Mouse (Mus musculus): ENCODE results near the gene Pgf. TPM values are rescaled to one million over a fixed set of nuclear protein-coding genes. Genes with fewer than 3 reads are reported as not detected.

Gene Pgf
- polyA plus RNA-seq, 1 experiment from 2014 or later: 14.6 TPM

- Histone ChIP-seq H3K27ac (ENCODE audit: low read depth) (no peak overlapping the region), H3K4me2 (no peak overlapping the region), H3K4me3 (ENCODE audit: low read depth, low read length) (no peak overlapping the region), H3K36me3 (ENCODE audit: insufficient read depth) (no peaks in the 10 kb centered on the region), H3K27me3 (ENCODE audit: insufficient read depth, low read length) (no peaks in the 10 kb centered on the region), H3K4me1 (ENCODE audit: insufficient read depth) (peaks cover 11% of the 10 kb centered on the region), H3K9ac (no peak overlapping the region), H3K9me3 (ENCODE audit: low read depth, low read length) (no peaks in the 10 kb centered on the region)
- ATAC-seq (ENCODE audit: insufficient read depth): no peak
- TF ChIP-seq CTCF (IDR thresholded peaks at IDR 0.05; ENCODE audit: low read depth): no peak
- DNase-seq: no peak
- 84% methylated on average over 10 of the region's 10 CpGs for WGBS
These were observed 27.8 kb upstream of the Pgf start for GRCm38 (mm10) chr12:85205425-85205824.

DNA sequence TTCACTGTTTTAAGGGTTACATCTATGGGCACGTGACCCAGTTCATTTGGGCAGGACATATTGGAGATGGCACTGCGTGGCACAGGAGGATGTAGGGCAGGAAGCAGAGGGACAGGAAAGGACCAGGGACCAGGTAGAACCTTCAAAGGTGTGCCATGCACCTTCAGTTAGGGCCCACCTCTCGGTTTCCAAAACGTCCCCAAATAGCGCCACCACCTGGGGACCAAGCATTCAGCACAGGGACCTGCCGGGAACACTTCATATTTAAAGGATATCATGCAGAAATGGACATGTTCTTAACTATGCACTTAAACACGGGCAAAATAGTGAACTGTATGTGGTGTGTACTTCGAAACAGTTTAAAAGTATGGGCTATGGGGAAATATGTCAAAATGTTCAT is 26.5 kb upstream of the Pgf start:
- no peaks in the 10 kb centered on the region for H3K27me3 ChIP-seq (ENCODE audit: insufficient read depth, low read length)
- no peak overlapping the region for H3K4me3 ChIP-seq (ENCODE audit: low read depth, low read length)
- H3K36me3 ChIP-seq (ENCODE audit: insufficient read depth): no peaks in the 10 kb centered on the region
- peak; percentile 18; the same call in 1 of the 2 replicates for TF ChIP-seq CTCF (IDR thresholded peaks at IDR 0.05; ENCODE audit: low read depth)
- no peaks in the 10 kb centered on the region for H3K9me3 ChIP-seq (ENCODE audit: low read depth, low read length)
- H3K27ac ChIP-seq (ENCODE audit: low read depth): no peak overlapping the region
- WGBS: 53% methylated on average over 8 of the region's 8 CpGs
- no peak overlapping the region for H3K9ac ChIP-seq
- DNase-seq (no peak), ATAC-seq (ENCODE audit: insufficient read depth) (no peak)
- peaks cover 11% of the 10 kb centered on the region for H3K4me1 ChIP-seq (ENCODE audit: insufficient read depth)
- no peak overlapping the region for H3K4me2 ChIP-seq

DNA sequence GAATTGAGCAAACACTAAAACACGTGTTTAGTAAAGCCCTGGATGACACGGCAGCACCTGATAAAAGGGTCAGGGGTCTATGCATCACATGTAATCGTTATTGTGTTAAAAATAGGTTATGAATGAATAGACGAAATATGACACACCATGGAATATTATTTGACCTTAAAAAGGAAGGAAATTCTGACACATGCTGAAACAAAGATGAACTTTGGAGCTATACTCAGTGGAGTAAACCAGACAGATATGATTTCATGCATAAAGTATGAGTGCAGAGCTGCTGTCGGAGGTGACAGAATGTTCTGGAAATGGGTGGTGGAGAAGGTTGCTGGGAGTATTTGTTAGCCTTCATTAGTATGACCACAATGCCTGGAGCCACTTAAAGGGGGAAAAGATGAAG is 26.1 kb upstream of the Pgf start:
- H3K9me3 ChIP-seq (ENCODE audit: low read depth, low read length): no peaks in the 10 kb centered on the region
- H3K27me3 ChIP-seq (ENCODE audit: insufficient read depth, low read length): no peaks in the 10 kb centered on the region
- H3K36me3 ChIP-seq (ENCODE audit: insufficient read depth): no peaks in the 10 kb centered on the region
- no peak overlapping the region for H3K9ac ChIP-seq
- TF ChIP-seq CTCF (IDR thresholded peaks at IDR 0.05; ENCODE audit: low read depth): no peak
- WGBS: 58% methylated on average over 5 of the region's 5 CpGs
- peaks cover 11% of the 10 kb centered on the region for H3K4me1 ChIP-seq (ENCODE audit: insufficient read depth)
- DNase-seq (no peak), ATAC-seq (ENCODE audit: insufficient read depth) (no peak)
- H3K27ac ChIP-seq (ENCODE audit: low read depth): no peak overlapping the region
- H3K4me3 ChIP-seq (ENCODE audit: low read depth, low read length): no peak overlapping the region
- H3K4me2 ChIP-seq: no peak overlapping the region

GRCm38 (mm10) chr12:85202191-85202590 is 24.6 kb upstream of the Pgf start:
- no peak overlapping the region for H3K4me2 ChIP-seq
- H3K27ac ChIP-seq (ENCODE audit: low read depth): no peak overlapping the region
- H3K9me3 ChIP-seq (ENCODE audit: low read depth, low read length): no peaks in the 10 kb centered on the region
- TF ChIP-seq CTCF (IDR thresholded peaks at IDR 0.05; ENCODE audit: low read depth): no peak
- ATAC-seq (ENCODE audit: insufficient read depth) (no peak), DNase-seq (no peak)
- H3K9ac ChIP-seq: no peak overlapping the region
- 81% methylated on average over 7 of the region's 7 CpGs for WGBS
- peaks cover 23% of the 10 kb centered on the region for H3K4me1 ChIP-seq (ENCODE audit: insufficient read depth)
- H3K27me3 ChIP-seq (ENCODE audit: insufficient read depth, low read length): no peaks in the 10 kb centered on the region
- H3K36me3 ChIP-seq (ENCODE audit: insufficient read depth): no peaks in the 10 kb centered on the region
- H3K4me3 ChIP-seq (ENCODE audit: low read depth, low read length): no peak overlapping the region

DNA sequence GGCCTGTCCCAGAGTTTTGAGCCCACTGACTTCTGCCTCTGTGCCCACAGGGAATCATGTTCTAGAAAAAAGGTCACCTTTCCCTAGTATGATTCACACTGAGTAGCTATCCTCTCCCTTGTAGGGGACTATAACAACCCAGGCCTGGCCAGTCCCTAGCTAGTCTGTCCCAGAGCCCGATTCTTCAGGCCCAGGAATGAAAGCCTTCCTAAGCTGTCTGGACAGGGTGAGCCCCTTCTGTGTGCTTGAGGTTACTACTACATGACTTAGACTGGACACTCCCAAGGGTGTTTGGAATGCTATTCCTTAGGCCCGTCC is 24.2 kb upstream of the Pgf start:
- Histone ChIP-seq H3K9ac (no peak overlapping the region), H3K4me1 (ENCODE audit: insufficient read depth) (peaks cover 25% of the 10 kb centered on the region), H3K4me3 (ENCODE audit: low read depth, low read length) (no peak overlapping the region), H3K9me3 (ENCODE audit: low read depth, low read length) (no peaks in the 10 kb centered on the region), H3K27me3 (ENCODE audit: insufficient read depth, low read length) (no peaks in the 10 kb centered on the region), H3K36me3 (ENCODE audit: insufficient read depth) (no peaks in the 10 kb centered on the region), H3K27ac (ENCODE audit: low read depth) (peak overlapping the region; percentile 65; the same call in 1 of the 2 replicates), H3K4me2 (no peak overlapping the region)
- TF ChIP-seq CTCF (IDR thresholded peaks at IDR 0.05; ENCODE audit: low read depth): no peak
- DNase-seq: no peak
- no peak for ATAC-seq (ENCODE audit: insufficient read depth)
- WGBS: 73% methylated on average over 2 of the region's 2 CpGs

DNA sequence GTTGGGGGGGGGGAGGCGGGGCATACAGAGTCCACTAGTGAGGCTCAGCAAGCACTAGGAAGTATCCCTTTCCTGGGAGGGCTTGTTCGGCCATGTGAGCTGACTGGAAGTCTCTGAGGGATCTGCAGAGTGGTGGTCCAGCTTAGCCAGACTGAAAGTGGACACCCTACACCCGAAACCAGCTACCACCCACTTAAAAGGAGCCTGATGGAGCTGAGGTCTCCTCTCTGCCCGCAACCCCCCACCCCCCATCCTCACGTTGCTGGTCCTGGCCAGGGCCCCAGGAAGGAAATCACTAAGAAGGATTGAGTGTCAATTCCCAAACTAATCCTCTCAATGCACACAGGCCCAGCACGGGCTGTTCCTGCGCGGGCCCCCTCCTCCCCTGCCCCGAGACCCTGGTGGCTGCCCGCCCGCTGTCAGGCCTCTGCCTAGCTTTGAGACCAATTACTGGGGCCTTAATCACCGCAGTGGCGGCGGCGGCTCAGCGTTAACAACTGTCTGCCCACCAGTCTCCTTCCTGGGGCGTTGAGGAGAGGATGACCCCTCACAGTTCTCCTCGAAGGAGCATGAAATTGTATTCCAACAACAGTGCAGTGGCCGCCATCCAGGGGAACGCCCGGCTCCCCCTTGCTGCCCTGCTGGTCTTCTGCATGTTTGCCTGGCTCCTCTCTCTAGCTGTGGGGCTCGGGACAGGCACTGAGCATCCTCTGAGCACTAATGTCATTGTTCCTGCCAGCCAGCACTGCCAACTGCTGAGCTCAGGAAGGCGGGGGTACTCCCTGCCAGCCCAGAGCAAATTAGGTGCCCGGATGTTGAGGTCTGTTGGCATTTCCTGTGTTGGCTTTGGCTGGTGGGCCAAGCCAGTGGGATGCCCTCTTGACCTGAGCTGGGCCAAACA is 23.6 kb upstream of the Pgf start:
- Histone ChIP-seq H3K4me2 (peak overlapping the region; percentile 27; the same call in 1 of the 2 replicates), H3K9ac (peak overlapping the region; percentile 16; the same call in 1 of the 2 replicates), H3K27ac (ENCODE audit: low read depth) (peak overlapping the region; percentile 65), H3K4me1 (ENCODE audit: insufficient read depth) (peaks cover 25% of the 10 kb centered on the region), H3K27me3 (ENCODE audit: insufficient read depth, low read length) (no peaks in the 10 kb centered on the region), H3K36me3 (ENCODE audit: insufficient read depth) (no peaks in the 10 kb centered on the region), H3K4me3 (ENCODE audit: low read depth, low read length) (no peak overlapping the region), H3K9me3 (ENCODE audit: low read depth, low read length) (no peaks in the 10 kb centered on the region)
- TF ChIP-seq CTCF (IDR thresholded peaks at IDR 0.05; ENCODE audit: low read depth): peak; percentile 16; the same call in 1 of the 2 replicates
- WGBS: 14% methylated on average over 24 of the region's 24 CpGs
- no peak for ATAC-seq (ENCODE audit: insufficient read depth)
- no peak for DNase-seq

DNA sequence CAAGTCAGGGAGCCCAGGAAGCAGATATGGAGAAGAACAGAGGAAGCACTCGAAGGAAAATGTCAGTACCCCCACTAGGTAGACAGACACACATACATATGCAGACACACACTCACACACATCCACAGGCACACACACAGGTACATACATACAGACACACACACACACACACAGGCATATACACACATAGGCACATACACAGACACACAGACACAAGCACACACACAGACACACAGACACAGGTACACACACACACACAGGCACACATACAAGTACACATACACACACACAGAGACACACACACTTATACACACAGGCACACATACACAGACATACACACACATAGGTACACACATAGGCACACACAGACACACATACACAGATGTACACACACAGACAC is 22.4 kb upstream of the Pgf start:
- no peaks in the 10 kb centered on the region for H3K36me3 ChIP-seq (ENCODE audit: insufficient read depth)
- H3K4me2 ChIP-seq: no peak overlapping the region
- no peaks in the 10 kb centered on the region for H3K27me3 ChIP-seq (ENCODE audit: insufficient read depth, low read length)
- no peak overlapping the region for H3K9ac ChIP-seq
- H3K9me3 ChIP-seq (ENCODE audit: low read depth, low read length): no peaks in the 10 kb centered on the region
- H3K4me1 ChIP-seq (ENCODE audit: insufficient read depth): peaks cover 30% of the 10 kb centered on the region
- no peak overlapping the region for H3K4me3 ChIP-seq (ENCODE audit: low read depth, low read length)
- DNase-seq: no peak
- no peak for TF ChIP-seq CTCF (IDR thresholded peaks at IDR 0.05; ENCODE audit: low read depth)
- 53% methylated on average over 1 of the region's 1 CpGs for WGBS
- ATAC-seq (ENCODE audit: insufficient read depth): no peak
- H3K27ac ChIP-seq (ENCODE audit: low read depth): no peak overlapping the region

Data from lung, embryonic 14.5 days (tissue).